ENCODE assay signal across 8 mouse cellular contexts in the genomic region with DNA sequence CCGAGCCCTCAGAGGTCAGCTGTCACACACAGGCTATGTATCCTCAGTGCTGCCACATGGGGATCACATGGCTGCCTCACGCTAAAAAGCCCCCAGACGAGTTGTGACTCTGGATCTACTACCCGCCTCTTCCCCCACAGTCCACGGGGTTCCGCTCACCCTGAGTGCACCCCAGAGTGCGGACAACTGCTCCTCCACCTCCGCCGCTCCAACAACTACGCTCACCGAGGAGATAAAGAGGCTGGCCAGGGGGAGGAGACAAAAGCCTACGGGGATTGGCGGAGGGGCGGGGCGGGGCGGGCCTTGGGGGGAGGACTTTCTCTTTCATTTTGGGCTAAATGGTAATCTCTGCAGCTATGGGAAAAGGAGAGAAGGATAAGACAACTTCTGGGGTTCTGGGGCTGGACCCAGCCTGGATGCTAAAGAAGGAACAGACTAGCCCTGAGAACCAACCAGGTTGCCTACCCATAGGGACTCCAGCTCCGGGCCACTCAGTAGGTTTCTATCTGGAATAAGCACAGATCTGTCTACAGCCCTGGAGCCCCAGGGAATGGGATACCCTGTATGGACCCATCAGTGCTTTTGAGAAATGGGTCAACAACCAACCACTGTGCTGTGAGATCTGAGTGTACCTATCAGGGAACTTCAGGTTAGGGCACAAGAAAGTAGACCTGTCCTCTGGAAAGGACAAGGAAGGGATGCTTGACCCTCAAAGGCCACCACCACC. TPM values are rescaled to one million over a fixed set of nuclear protein-coding genes. Genes with fewer than 3 reads are reported as not detected.
A peak's percentile ranks its signal among the peaks of the same experiment; 100 is the strongest.
DNase-seq lines count a peak whose midpoint lies in the region; ATAC-seq lines count a peak whose summit lies in the region.

No protein-coding gene starts in this region.

- WGBS in kidney, embryonic 14.5 days = 4% methylated on average over 17 of the region's 17 CpGs
- WGBS in lung, embryonic 15.5 days = 4% methylated on average over 17 of the region's 17 CpGs

- ATAC-seq in common myeloid progenitor, adult 5-6 weeks (replicated peaks; ENCODE audit: low read depth, poor library complexity, severe bottlenecking) = peak; percentile 74
- ATAC-seq in kidney, embryonic 14.5 days (ENCODE audit: low FRiP score, low TSS enrichment) = peak; percentile 18; the same call in 1 of the 2 replicates
- ATAC-seq in lung, embryonic 15.5 days (ENCODE audit: borderline replicate concordance, extremely low read depth, low FRiP score, low TSS enrichment) = no peak
- peak; percentile 55 for ATAC-seq in neutrophil, adult 5-6 weeks (ENCODE audit: extremely low read depth, insufficient number of reproducible peaks, low FRiP score, poor library complexity, severe bottlenecking)

- H3K27ac ChIP-seq in kidney, embryonic 14.5 days (ENCODE audit: low read depth, low read length) = 0 out of 2 replicates have a peak overlapping the region, but pooled peaks have one; percentile 27
- no peak overlapping the region for H3K27ac ChIP-seq in lung, embryonic 15.5 days

- H3K4me2 ChIP-seq in kidney, embryonic 14.5 days (replicated peaks; ENCODE audit: low read depth, low read length) = peak overlapping the region; percentile 75
- peak overlapping the region; percentile 82 for H3K4me2 ChIP-seq in lung, embryonic 15.5 days

- H3K9me3 ChIP-seq in kidney, embryonic 14.5 days (ENCODE audit: control insufficient read depth, low read length) = no peaks in the 10 kb centered on the region
- H3K9me3 ChIP-seq in lung, embryonic 15.5 days = no peaks in the 10 kb centered on the region

- DNase-seq in 416B (ENCODE audit: low read depth) (peak; percentile 77), MN1 (ENCODE audit: low spot score) (peak; percentile 59)
- peak; percentile 55 for DNase-seq in heart, adult 8-10 months (ENCODE audit: low spot score)
- DNase-seq in layer of hippocampus, adult 8-10 months (ENCODE audit: low spot score in 2 of 2) = no peak

- no peaks in the 10 kb centered on the region for H3K27me3 ChIP-seq in kidney, embryonic 14.5 days (ENCODE audit: control insufficient read depth, insufficient read depth, low read length)
- H3K27me3 ChIP-seq in lung, embryonic 15.5 days = no peaks in the 10 kb centered on the region

- peak overlapping the region; percentile 58; the same call in 1 of the 2 replicates for H3K9ac ChIP-seq in kidney, embryonic 14.5 days (ENCODE audit: low read depth, low read length)
- peak overlapping the region; percentile 43 for H3K9ac ChIP-seq in lung, embryonic 15.5 days

- H3K4me3 ChIP-seq in kidney, embryonic 14.5 days (ENCODE audit: low read length) = peak overlapping the region; percentile 47
- H3K4me3 ChIP-seq in lung, embryonic 15.5 days = peak overlapping the region; percentile 45

- peaks cover 56% of the 10 kb centered on the region for H3K36me3 ChIP-seq in kidney, embryonic 14.5 days (ENCODE audit: control insufficient read depth, insufficient read depth, low read length)
- H3K36me3 ChIP-seq in lung, embryonic 15.5 days = peaks cover 44% of the 10 kb centered on the region

- peaks cover 24% of the 10 kb centered on the region for H3K4me1 ChIP-seq in kidney, embryonic 14.5 days (ENCODE audit: control insufficient read depth, insufficient read depth, low read length)
- peaks cover 32% of the 10 kb centered on the region for H3K4me1 ChIP-seq in lung, embryonic 15.5 days

RNA-seq across cellular contexts. Expression of a gene that starts 2.4 kb away (rescaled TPM):
- 4.9 and 11.1 TPM in 2 replicates for total RNA-seq in common myeloid progenitor, adult 5-6 weeks (2017)
- total RNA-seq in heart, adult 8-10 months (2022) = 10 to 100 TPM; 44.3 to 76.1 (median 66.5) TPM
- 22.0 and 34.1 TPM in 2 replicates for polyA plus RNA-seq in kidney, embryonic 14.5 days (2014; fragmentation: Nextera tagmentation; extraction: Ambion mirVana)
- 24.9 and 25.1 TPM in 2 replicates for polyA plus RNA-seq in lung, embryonic 15.5 days (2015; fragmentation: Nextera tagmentation; extraction: Ambion mirVana)
- total RNA-seq in neutrophil, adult 5-6 weeks (2017) = 4.9 and 9.7 TPM in 2 replicates
- total RNA-seq in layer of hippocampus, adult 8-10 months (2022) = 100 to 1,000 TPM; 295 to 343 (median 318) TPM

RNA-seq across cellular contexts. Expression of a gene that starts 6.0 kb away (rescaled TPM):
- total RNA-seq in common myeloid progenitor, adult 5-6 weeks (2017) = not detected in 2 replicates
- total RNA-seq in heart, adult 8-10 months (2022) = 1 to 10 TPM in 3 of 4 experiments, under 1 TPM in 1; 0.78 to 1.7 (median 1.4) TPM
- 0.46 and 1.6 TPM in 2 replicates for polyA plus RNA-seq in kidney, embryonic 14.5 days (2014; fragmentation: Nextera tagmentation; extraction: Ambion mirVana)
- 0.52 and 0.90 TPM in 2 replicates for polyA plus RNA-seq in lung, embryonic 15.5 days (2015; fragmentation: Nextera tagmentation; extraction: Ambion mirVana)
- 0.25 TPM in 1 of 2 replicates, not detected in the other for total RNA-seq in neutrophil, adult 5-6 weeks (2017)
- total RNA-seq in layer of hippocampus, adult 8-10 months (2022) = 100 to 1,000 TPM; 248 to 286 (median 272) TPM

RNA-seq across cellular contexts. Expression of a gene that starts 8.5 kb away (rescaled TPM):
- 8.3 and 14.3 TPM in 2 replicates for total RNA-seq in common myeloid progenitor, adult 5-6 weeks (2017)
- under 1 TPM; 0.32 to 0.62 (median 0.44) TPM for total RNA-seq in heart, adult 8-10 months (2022)
- 9.1 and 14.1 TPM in 2 replicates for polyA plus RNA-seq in kidney, embryonic 14.5 days (2014; fragmentation: Nextera tagmentation; extraction: Ambion mirVana)
- 14.4 and 15.8 TPM in 2 replicates for polyA plus RNA-seq in lung, embryonic 15.5 days (2015; fragmentation: Nextera tagmentation; extraction: Ambion mirVana)
- 2.9 and 6.5 TPM in 2 replicates for total RNA-seq in neutrophil, adult 5-6 weeks (2017)
- 1 to 10 TPM; 1.1 to 2.0 (median 1.5) TPM for total RNA-seq in layer of hippocampus, adult 8-10 months (2022)

RNA-seq across cellular contexts. Expression of a gene that starts 11.9 kb away (rescaled TPM):
- 2,332 and 2,799 TPM in 2 replicates for total RNA-seq in common myeloid progenitor, adult 5-6 weeks (2017)
- 100 to 1,000 TPM; 796 to 941 (median 846) TPM for total RNA-seq in heart, adult 8-10 months (2022)
- 1,491 and 1,701 TPM in 2 replicates for polyA plus RNA-seq in kidney, embryonic 14.5 days (2014; fragmentation: Nextera tagmentation; extraction: Ambion mirVana)
- polyA plus RNA-seq in lung, embryonic 15.5 days (2015; fragmentation: Nextera tagmentation; extraction: Ambion mirVana) = 1,155 and 1,294 TPM in 2 replicates
- total RNA-seq in neutrophil, adult 5-6 weeks (2017) = 2,224 and 3,167 TPM in 2 replicates
- 100 to 1,000 TPM; 490 to 734 (median 578) TPM for total RNA-seq in layer of hippocampus, adult 8-10 months (2022)

RNA-seq across cellular contexts. Expression of a gene that starts 19.7 kb away (rescaled TPM):
- 13.9 and 14.4 TPM in 2 replicates for total RNA-seq in common myeloid progenitor, adult 5-6 weeks (2017)
- 100 to 1,000 TPM; 419 to 549 (median 431) TPM for total RNA-seq in heart, adult 8-10 months (2022)
- 27.4 and 31.9 TPM in 2 replicates for polyA plus RNA-seq in kidney, embryonic 14.5 days (2014; fragmentation: Nextera tagmentation; extraction: Ambion mirVana)
- polyA plus RNA-seq in lung, embryonic 15.5 days (2015; fragmentation: Nextera tagmentation; extraction: Ambion mirVana) = 35.9 and 41.6 TPM in 2 replicates
- 74.4 and 78.7 TPM in 2 replicates for total RNA-seq in neutrophil, adult 5-6 weeks (2017)
- total RNA-seq in layer of hippocampus, adult 8-10 months (2022) = 10 to 100 TPM; 23.0 to 31.8 (median 24.3) TPM

Comparison
In these comparisons a context has a peak if more than half of its experiments do, and no peak if none do; other contexts are left out.
1. DNase-seq: peak in 416B (single experiment), MN1 (single experiment) and heart, adult 8-10 months (single experiment); none in layer of hippocampus, adult 8-10 months (0 of 2).
2. RNA of a gene that starts 6.0 kb away (total RNA-seq): 248 to 286 TPM in layer of hippocampus, adult 8-10 months; 0.78 to 1.7 TPM in heart, adult 8-10 months, not detected in common myeloid progenitor, adult 5-6 weeks and 0.25 TPM in neutrophil, adult 5-6 weeks; every median in the first group is over 10 times any median in the second.